Mouse (Mus musculus) ES-E14 (cell line): ENCODE data around the gene Akap1.
"Not testable (repeated sequence)": the region's sequence is repeated elsewhere in the genome, so short reads cannot be mapped to it uniquely, and the experiment has no call there.

Experiments
- HCFC1 ChIP-seq: IDR thresholded peaks from 2 replicates; pipeline ENCODE4 v1.6.1; 2012; ENCODE audit warnings: low read length, inconsistent platforms, borderline replicate concordance; ENCODE audit not compliant: insufficient read depth
- MAFK ChIP-seq: IDR thresholded peaks from 2 replicates; pipeline ENCODE4 v1.6.1; 2014; ENCODE audit warnings: mild to moderate bottlenecking, low read depth, low read length, inconsistent platforms; ENCODE audit not compliant: insufficient read depth
- ZNF384 ChIP-seq: IDR thresholded peaks from 2 replicates; pipeline ENCODE4 v1.6.1; 2012; ENCODE audit warnings: low read depth, low read length, inconsistent platforms

GRCm38 (mm10) chr11:88891921-88892561, 27.7 kb upstream of the Akap1 start:
- not testable (repeated sequence) for TF ChIP-seq HCFC1, ZNF384, MAFK
